Mouse (Mus musculus): ENCODE results near the gene Focad. TPM values are rescaled to one million over a fixed set of nuclear protein-coding genes. Genes with fewer than 3 reads are reported as not detected.

Gene Focad
- polyA plus RNA-seq, 1 experiment: 10.3 TPM

GRCm38 (mm10) chr4:88095693-88096092, 1.3 kb downstream of the Focad start:
- no peaks in the 10 kb centered on the region for H3K27me3 ChIP-seq (ENCODE audit: control insufficient read depth, insufficient read depth, insufficient read length)
- TF ChIP-seq CTCF (IDR thresholded peaks at IDR 0.05; ENCODE audit: control insufficient read depth, insufficient read depth, insufficient read length): no peak
- no peak for TF ChIP-seq FOSL1 (IDR thresholded peaks at IDR 0.05; ENCODE audit: insufficient read depth, low read length, poor library complexity, severe bottlenecking)
- no peaks in the 10 kb centered on the region for H3K79me2 ChIP-seq (ENCODE audit: control insufficient read depth, insufficient read depth)
- H3ac ChIP-seq (ENCODE audit: control insufficient read depth, insufficient read length, low read depth): no peak overlapping the region
- H3K79me3 ChIP-seq (ENCODE audit: low read depth): peaks cover 3% of the 10 kb centered on the region
- no peaks in the 10 kb centered on the region for H3K36me3 ChIP-seq (ENCODE audit: control insufficient read depth, insufficient read depth)
- H3K4me3 ChIP-seq (ENCODE audit: insufficient read depth, poor library complexity, severe bottlenecking): no peak overlapping the region

- no peaks in the 10 kb centered on the region for H3K36me3 ChIP-seq (ENCODE audit: control insufficient read depth, insufficient read depth)
- H3K27me3 ChIP-seq (ENCODE audit: control insufficient read depth, insufficient read depth, insufficient read length): no peaks in the 10 kb centered on the region
Observed at GRCm38 (mm10) chr4:88108585-88108984, 14.2 kb downstream of the Focad start.

GRCm38 (mm10) chr4:88117331-88117730, 22.9 kb downstream of the Focad start:
- Histone ChIP-seq H3ac (ENCODE audit: control insufficient read depth, insufficient read length, low read depth) (no peak overlapping the region), H3K36me3 (ENCODE audit: control insufficient read depth, insufficient read depth) (no peaks in the 10 kb centered on the region), H3K79me3 (ENCODE audit: low read depth) (no peaks in the 10 kb centered on the region), H3K4me3 (ENCODE audit: insufficient read depth, poor library complexity, severe bottlenecking) (no peak overlapping the region), H3K27me3 (ENCODE audit: control insufficient read depth, insufficient read depth, insufficient read length) (no peaks in the 10 kb centered on the region), H3K79me2 (ENCODE audit: control insufficient read depth, insufficient read depth) (no peaks in the 10 kb centered on the region)
- TF ChIP-seq CEBPB (IDR thresholded peaks at IDR 0.05; ENCODE audit: low read depth): no peak
- TF ChIP-seq USF1 (IDR thresholded peaks at IDR 0.05; ENCODE audit: low read depth): no peak
- no peak for TF ChIP-seq MYOG (IDR thresholded peaks at IDR 0.05; ENCODE audit: control insufficient read depth, extremely low read depth, insufficient read length)
- TF ChIP-seq CTCF (IDR thresholded peaks at IDR 0.05; ENCODE audit: control insufficient read depth, insufficient read depth, insufficient read length): no peak
- TF ChIP-seq FOSL1 (IDR thresholded peaks at IDR 0.05; ENCODE audit: insufficient read depth, low read length, poor library complexity, severe bottlenecking): no peak
- TF ChIP-seq MAX (IDR thresholded peaks at IDR 0.05): no peak
- no peak for TF ChIP-seq MYOD1 (IDR thresholded peaks at IDR 0.05; ENCODE audit: control insufficient read depth, insufficient read length, low read depth)

More at GRCm38 (mm10) chr4:88108585-88108984, 14.2 kb downstream of the Focad start:
- Histone ChIP-seq H3K79me2 (ENCODE audit: control insufficient read depth, insufficient read depth) (no peaks in the 10 kb centered on the region), H3K4me3 (ENCODE audit: insufficient read depth, poor library complexity, severe bottlenecking) (no peak overlapping the region), H3ac (ENCODE audit: control insufficient read depth, insufficient read length, low read depth) (no peak overlapping the region), H3K79me3 (ENCODE audit: low read depth) (peaks cover 2% of the 10 kb centered on the region)
- TF ChIP-seq MYOD1 (IDR thresholded peaks at IDR 0.05; ENCODE audit: control insufficient read depth, insufficient read length, low read depth) (no peak), FOSL1 (IDR thresholded peaks at IDR 0.05; ENCODE audit: insufficient read depth, low read length, poor library complexity, severe bottlenecking) (no peak), CEBPB (IDR thresholded peaks at IDR 0.05; ENCODE audit: low read depth) (no peak), CTCF (IDR thresholded peaks at IDR 0.05; ENCODE audit: control insufficient read depth, insufficient read depth, insufficient read length) (no peak), MYOG (IDR thresholded peaks at IDR 0.05; ENCODE audit: control insufficient read depth, extremely low read depth, insufficient read length) (no peak), MAX (IDR thresholded peaks at IDR 0.05) (no peak), USF1 (IDR thresholded peaks at IDR 0.05; ENCODE audit: low read depth) (no peak)

GRCm38 (mm10) chr4:88117942-88118341, 23.5 kb downstream of the Focad start:
- H3K4me3 ChIP-seq (ENCODE audit: insufficient read depth, poor library complexity, severe bottlenecking): no peak overlapping the region
- no peaks in the 10 kb centered on the region for H3K27me3 ChIP-seq (ENCODE audit: control insufficient read depth, insufficient read depth, insufficient read length)
- H3K79me3 ChIP-seq (ENCODE audit: low read depth): no peaks in the 10 kb centered on the region
- no peaks in the 10 kb centered on the region for H3K79me2 ChIP-seq (ENCODE audit: control insufficient read depth, insufficient read depth)
- TF ChIP-seq MAX (IDR thresholded peaks at IDR 0.05) (no peak), FOSL1 (IDR thresholded peaks at IDR 0.05; ENCODE audit: insufficient read depth, low read length, poor library complexity, severe bottlenecking) (no peak), CTCF (IDR thresholded peaks at IDR 0.05; ENCODE audit: control insufficient read depth, insufficient read depth, insufficient read length) (no peak), USF1 (IDR thresholded peaks at IDR 0.05; ENCODE audit: low read depth) (no peak), CEBPB (IDR thresholded peaks at IDR 0.05; ENCODE audit: low read depth) (no peak), MYOD1 (IDR thresholded peaks at IDR 0.05; ENCODE audit: control insufficient read depth, insufficient read length, low read depth) (no peak), MYOG (IDR thresholded peaks at IDR 0.05; ENCODE audit: control insufficient read depth, extremely low read depth, insufficient read length) (no peak)
- no peak overlapping the region for H3ac ChIP-seq (ENCODE audit: control insufficient read depth, insufficient read length, low read depth)
- no peaks in the 10 kb centered on the region for H3K36me3 ChIP-seq (ENCODE audit: control insufficient read depth, insufficient read depth)

GRCm38 (mm10) chr4:88118750-88119395, 24.4 kb downstream of the Focad start:
- H3K4me3 ChIP-seq (ENCODE audit: insufficient read depth, poor library complexity, severe bottlenecking): no peak overlapping the region
- H3K27me3 ChIP-seq (ENCODE audit: control insufficient read depth, insufficient read depth, insufficient read length): no peaks in the 10 kb centered on the region
- TF ChIP-seq MAX (IDR thresholded peaks at IDR 0.05): no peak
- no peak overlapping the region for H3ac ChIP-seq (ENCODE audit: control insufficient read depth, insufficient read length, low read depth)
- no peaks in the 10 kb centered on the region for H3K36me3 ChIP-seq (ENCODE audit: control insufficient read depth, insufficient read depth)
- H3K79me3 ChIP-seq (ENCODE audit: low read depth): no peaks in the 10 kb centered on the region
- H3K79me2 ChIP-seq (ENCODE audit: control insufficient read depth, insufficient read depth): no peaks in the 10 kb centered on the region

- H3ac ChIP-seq (ENCODE audit: control insufficient read depth, insufficient read length, low read depth): no peak overlapping the region
- no peak overlapping the region for H3K4me3 ChIP-seq (ENCODE audit: insufficient read depth, poor library complexity, severe bottlenecking)
- no peaks in the 10 kb centered on the region for H3K36me3 ChIP-seq (ENCODE audit: control insufficient read depth, insufficient read depth)
- H3K79me3 ChIP-seq (ENCODE audit: low read depth): no peaks in the 10 kb centered on the region
- no peaks in the 10 kb centered on the region for H3K27me3 ChIP-seq (ENCODE audit: control insufficient read depth, insufficient read depth, insufficient read length)
- TF ChIP-seq USF1 (IDR thresholded peaks at IDR 0.05; ENCODE audit: low read depth) (no peak), MYOD1 (IDR thresholded peaks at IDR 0.05; ENCODE audit: control insufficient read depth, insufficient read length, low read depth) (no peak), FOSL1 (IDR thresholded peaks at IDR 0.05; ENCODE audit: insufficient read depth, low read length, poor library complexity, severe bottlenecking) (no peak), MYOG (IDR thresholded peaks at IDR 0.05; ENCODE audit: control insufficient read depth, extremely low read depth, insufficient read length) (no peak), CTCF (IDR thresholded peaks at IDR 0.05; ENCODE audit: control insufficient read depth, insufficient read depth, insufficient read length) (no peak), MAX (IDR thresholded peaks at IDR 0.05) (no peak), CEBPB (IDR thresholded peaks at IDR 0.05; ENCODE audit: low read depth) (no peak)
- no peaks in the 10 kb centered on the region for H3K79me2 ChIP-seq (ENCODE audit: control insufficient read depth, insufficient read depth)
Observed at GRCm38 (mm10) chr4:88120091-88120490, 25.7 kb downstream of the Focad start.
